Mouse (Mus musculus): ENCODE results near the gene Pacsin2.
"Not testable (repeated sequence)": the region's sequence is repeated elsewhere in the genome, so short reads cannot be mapped to it uniquely, and the experiment has no call there.

Pacsin2 gene

DNA sequence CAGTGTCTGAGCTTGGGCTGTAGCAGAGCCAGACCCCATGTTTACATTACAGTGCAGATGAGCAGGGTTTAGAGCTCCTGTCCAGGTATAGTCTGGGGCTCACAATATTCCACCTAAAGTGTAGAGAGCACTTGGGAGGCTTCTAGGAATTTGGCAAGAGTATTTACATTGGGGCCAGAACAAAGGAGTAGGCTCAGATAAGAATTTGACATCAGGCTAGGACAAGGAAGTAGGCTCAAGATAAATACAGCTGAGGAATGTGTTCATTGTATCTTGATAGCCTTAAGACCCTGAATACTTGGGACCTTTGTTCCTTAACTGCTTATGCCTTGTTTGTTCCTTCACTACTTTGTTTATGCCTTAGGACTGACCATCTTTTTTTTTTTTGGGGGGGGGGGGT lies 90.3 kb downstream of the Pacsin2 start:
- DNase-seq (ENCODE audit: low spot score in 2 of 2) = no peak

DNA sequence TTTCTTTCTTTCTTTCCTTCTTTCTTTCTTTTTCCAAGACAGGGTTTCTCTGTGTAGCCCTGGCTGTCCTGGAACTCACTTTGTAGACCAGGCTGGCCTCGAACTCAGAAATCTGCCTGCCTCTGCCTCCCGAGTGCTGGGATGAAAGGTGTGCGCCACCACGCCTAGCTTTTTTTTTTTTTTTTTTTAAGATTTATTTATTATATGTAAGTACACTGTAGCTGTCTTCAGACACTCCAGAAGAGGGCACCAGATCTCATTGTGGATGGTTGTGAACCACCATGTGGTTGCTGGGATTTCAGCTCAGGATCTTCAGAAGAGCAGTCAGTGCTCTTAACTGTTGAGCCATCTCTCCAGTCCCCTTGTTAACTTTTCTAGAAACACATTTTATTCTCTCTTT lies 95.7 kb downstream of the Pacsin2 start:
- not testable (repeated sequence) for DNase-seq (ENCODE audit: low spot score in 2 of 2)

DNA sequence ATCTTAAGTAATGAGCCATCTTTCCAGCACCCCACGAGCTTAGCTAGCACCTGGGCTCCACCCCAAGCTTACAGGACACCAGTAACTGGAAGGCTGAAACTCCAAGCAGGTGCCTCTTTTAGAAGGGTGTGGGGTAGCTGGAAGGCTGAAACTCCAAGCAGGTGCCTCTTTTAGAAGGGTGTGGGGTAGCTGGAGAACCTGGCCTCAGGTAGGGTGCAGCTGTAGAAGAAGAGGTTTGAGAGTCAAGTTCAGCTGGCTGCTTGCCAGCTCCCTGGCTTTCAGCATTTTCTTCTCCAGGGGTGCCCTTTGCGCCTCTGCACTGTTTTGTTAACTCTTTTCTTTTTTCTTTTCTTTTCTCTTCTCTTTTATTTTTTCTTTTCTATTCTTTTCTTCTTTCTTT lies 96.1 kb downstream of the Pacsin2 start:
- no peak for DNase-seq (ENCODE audit: low spot score in 2 of 2)

DNA sequence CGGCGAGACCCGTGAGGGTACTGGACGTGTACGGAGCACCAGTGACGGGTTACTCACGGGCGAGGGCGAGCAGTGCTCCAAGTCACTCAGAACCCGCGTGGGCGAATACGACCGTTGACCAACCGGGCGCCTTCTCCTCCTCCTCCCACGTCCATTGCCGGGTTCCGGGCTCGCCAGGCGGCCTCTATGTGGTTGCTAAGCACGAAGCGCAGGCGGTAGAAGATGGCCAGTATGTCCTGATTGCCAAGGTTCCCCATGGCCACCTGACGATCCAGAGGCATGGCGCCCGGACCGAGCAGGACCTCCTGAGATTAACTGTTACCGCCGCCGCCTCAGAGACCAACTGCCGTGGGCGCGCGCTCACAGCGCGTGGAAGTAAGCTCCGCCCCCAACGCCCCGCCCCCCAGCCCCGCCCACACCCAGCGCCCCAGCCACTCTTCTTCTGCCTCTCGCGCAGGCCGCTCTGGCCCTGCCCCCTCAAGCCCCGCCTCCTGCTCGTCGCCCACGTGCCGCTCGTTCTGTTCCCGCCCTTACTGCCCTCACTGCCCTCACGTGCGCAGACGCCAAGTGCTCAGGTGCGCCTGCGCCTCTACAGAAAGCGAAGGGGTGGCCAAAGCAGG lies 97.4 kb downstream of the Pacsin2 start:
- DNase-seq (ENCODE audit: low spot score in 2 of 2) = peak; percentile 42 to 54

DNA sequence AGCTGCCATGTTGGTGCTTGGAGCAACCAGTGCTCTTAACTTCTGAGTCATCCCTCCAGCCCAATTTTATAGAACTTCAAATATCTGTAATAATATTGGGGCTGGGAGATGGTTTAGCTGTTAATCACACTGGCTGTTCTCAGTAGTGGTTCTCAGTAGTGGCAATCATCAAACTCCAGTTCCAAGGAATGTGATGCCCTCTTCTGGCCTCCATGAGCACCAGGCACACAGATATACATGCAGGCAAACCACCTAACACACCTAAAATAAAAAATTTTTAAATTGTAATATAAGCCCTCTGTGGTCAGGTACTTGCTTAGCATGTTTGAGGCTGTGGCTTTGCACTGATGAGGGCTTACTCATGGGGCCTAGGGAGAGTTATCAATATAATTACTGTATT lies 98.7 kb downstream of the Pacsin2 start:
- no peak for DNase-seq (ENCODE audit: low spot score in 2 of 2)

DNA sequence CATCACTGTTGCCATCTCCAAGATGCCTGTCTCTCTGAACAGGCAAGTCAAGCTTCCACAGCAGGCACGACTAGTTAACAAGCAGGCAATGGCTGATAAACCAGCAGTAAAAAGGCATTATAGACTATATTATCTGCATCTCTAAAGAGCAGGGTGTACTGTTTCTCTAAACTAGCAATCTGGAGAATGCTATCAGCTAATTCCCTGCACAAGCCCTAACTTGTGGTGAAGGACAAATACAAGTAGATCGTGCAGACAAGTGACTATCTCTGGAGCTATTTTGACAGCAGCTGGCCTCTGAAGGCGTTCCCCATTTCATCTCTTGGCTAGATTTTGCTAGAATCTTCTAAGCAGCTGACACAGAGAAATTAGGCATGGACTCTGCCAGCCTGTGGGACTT lies 100.2 kb downstream of the Pacsin2 start:
- DNase-seq (ENCODE audit: low spot score in 2 of 2) = no peak

DNA sequence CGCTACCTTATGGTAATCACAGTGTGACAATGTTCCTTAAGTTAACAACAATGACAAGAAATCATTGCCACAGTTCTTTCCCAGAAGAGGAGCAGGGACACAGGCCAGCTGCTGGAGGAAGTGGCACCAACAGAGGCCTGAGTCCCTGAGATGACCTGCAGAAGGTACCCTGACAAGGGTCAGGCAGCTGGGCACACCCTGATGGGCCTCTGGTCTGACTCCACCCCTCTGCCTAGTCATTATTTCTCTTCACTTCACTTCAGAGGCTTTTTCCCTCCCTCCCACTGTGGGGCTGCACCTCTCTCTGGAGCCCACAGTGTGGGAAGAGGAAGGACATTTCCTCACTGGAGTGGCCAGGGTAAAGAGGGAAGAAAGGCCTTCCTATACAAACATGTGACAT lies 101.6 kb downstream of the Pacsin2 start:
- not testable (repeated sequence) for DNase-seq (ENCODE audit: low spot score in 2 of 2)

DNA sequence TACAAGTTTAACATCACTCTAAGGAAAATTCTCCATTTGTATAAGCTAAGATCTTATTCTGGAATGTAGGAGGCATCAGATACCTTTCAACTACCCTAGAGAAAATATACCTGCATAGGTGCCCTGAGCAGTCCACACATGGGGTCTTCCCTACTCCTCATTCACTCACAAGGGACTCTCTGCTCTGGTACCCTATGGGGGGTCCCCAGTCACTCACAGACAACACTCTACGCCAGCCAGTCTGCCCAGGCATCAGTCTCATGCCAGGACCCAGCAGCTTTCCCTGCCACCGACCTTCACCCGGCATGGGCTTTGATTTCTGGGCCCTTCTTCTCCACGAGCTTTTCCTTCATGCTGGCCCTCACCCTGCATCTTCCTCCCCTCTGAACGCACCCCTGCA lies 103.5 kb downstream of the Pacsin2 start:
- not testable (repeated sequence) for DNase-seq (ENCODE audit: low spot score in 2 of 2)

DNA sequence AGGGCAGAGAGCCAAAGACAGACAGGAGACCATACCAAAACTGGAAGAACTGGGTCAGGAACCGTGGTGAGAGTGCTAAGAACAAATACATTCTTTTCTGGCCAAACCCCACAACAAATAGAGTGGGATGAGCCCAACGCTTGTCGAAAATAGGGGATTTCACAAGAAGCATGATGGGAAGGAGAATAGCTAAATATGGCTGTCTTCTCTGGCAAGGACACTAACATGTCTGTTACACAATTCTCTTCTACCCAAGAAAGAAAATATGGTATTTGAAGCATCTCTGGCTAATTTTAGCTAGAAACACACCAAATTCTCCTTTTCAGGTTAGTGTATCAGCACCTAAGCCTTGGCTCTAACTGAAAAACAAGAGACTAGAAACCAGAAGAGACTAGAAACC lies 104.3 kb downstream of the Pacsin2 start:
- no peak for DNase-seq (ENCODE audit: low spot score in 2 of 2)

DNA sequence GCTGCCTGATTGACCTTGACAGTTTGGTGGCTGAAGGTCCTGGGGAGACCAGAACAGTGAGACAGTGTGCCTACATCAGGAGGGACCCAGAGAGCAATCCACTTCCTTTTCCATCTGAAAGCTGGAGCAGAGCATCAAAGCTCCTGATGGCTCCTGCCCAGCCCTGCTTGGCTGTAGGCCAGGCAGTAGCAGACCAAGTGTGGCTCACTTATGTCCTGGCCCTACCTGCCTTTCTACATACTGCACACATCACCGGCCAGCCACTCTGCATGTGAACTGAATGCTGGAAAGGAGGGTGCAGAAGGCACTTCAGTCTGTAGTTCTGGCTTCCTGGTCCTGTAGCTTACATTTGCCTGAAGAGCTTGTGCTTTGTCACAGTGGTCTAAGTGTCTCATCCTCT lies 105.9 kb downstream of the Pacsin2 start:
- DNase-seq (ENCODE audit: low spot score in 2 of 2) = no peak

DNA sequence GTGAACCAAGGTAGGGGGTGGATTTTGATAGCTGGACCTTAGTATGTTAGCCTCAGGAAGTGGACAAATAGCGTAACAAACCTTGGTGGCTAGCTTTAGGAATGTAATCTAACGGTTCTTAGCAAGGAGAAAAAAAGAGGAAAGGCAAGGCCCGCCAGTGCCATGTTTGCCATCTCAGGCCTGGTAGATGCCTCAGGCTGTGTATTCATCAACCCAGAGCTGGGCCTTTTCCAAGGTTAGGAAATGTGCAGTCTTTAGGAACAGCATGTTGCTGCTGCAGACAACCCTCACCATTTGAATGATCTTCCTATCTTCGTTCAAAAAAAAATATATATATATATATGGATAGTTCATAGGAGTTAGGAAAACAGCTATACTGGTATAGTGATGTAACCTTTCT lies 112.9 kb downstream of the Pacsin2 start:
- no peak for DNase-seq (ENCODE audit: low spot score in 2 of 2)

DNA sequence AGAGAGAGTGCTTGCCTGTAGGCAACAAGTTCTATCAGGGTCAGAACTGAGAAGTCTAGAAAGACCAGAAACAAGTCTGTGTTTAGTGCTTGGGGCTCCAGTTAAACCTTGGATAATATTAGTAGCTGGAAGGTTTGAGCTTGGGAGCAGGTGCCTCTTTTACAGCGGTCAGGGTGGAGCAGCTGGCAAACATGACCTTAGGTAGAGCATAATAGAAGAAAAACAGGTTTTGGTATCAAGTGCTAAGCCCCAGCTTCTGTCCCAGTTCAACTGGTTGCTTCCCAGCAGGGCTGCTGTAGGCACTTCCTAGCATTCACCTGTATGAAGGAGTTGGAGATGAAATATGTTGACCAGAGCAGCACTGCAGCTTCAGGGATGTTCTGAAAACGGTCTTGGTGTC lies 113.5 kb downstream of the Pacsin2 start:
- no peak for DNase-seq (ENCODE audit: low spot score in 2 of 2)

DNA sequence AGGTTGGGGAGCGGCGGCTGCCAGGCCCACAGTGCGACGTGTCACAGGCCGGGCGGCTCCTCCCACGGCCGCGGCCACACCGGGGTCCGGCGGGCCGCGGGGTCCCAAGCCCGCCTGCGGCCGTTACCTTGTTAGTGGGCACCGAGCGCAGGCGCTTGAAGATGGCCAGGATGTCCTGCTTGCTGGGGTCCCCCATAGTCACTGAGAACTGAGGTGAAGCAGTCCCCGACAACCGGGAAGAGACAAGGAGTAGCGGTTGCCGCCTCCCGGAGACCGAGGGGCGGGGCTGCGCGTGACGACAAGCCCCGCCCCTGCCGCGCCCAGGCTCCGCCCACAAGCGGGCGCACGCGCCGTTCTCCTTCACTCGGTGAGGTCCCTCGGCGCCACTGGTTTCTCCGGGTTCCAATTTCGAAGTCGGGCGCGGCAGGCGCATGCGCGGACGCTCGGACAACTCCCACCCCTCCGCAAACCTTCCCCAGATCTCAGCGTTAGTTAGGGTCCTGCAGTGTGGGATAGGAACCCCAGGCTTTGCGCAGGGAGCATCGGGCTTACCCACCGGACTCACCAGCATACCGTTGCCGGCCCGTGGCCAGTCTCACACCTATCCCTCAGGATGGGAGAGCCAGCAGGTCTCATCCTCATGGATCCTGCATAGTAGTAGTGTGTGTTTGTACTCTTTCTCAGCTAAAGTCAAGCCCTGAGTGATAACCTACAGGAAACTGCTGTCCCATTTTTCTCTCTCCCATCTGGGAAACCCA lies 114.3 kb downstream of the Pacsin2 start, which contains the start of gene Arfgap3:
Gene Arfgap3, minus strand, starts transcription at position 294 of the 758 bp plus-strand sequence.
- peak; percentile 91 to 92 for DNase-seq (ENCODE audit: low spot score in 2 of 2)

DNA sequence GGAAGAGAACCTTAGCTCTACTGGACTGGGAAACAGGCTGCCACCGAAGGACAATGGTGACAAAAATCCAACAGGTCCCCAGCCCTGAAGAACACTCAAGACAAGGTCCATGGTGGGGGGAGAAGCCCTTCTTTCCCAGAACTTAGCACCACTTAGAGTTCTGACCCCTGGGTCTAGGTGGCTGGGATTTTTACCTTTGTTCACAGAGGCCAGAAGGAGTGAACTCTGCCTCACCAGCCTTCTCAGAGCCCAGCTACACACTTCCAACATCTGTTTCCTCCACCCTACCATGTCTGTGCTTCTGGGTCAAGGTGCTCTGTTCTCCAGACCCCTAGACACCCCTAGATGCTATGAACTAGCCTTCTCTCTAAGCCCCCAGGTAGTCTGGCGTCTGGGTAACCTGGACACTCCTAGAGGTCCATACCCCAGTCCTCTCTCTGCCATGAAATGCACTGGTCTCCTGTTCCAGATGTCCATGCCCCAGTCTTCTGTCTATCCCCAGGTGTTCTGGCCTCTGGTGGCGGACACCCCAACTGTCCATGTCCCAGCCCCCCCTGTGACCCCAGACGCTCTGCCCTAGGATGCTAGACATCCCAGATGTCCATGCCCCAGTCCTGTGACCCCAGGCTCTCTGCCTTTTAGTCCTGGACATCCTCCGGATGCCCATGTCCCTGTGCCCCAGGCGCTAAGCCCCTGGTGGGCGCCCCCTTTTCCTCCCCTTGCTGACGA lies 115.0 kb downstream of the Pacsin2 start:
- DNase-seq (ENCODE audit: low spot score in 2 of 2) = no peak

DNA sequence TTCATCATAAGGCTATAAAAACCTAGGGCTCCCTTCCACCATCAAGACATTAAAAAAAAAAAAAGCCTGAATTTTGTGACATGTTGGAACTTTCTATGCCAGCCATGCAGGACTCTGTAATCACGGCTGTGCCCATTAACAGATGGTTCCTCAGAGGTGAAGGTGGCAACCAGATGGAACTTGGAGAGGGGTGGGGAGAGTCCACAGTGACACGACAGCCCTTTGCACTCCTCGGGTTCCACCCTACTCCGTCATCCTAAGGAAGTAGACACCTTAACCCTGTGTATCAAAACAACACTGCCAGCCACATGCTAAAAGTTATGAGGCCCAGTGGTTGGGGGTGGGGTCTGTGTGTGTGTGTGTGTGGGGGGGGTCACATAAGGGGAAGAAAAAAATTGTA lies 115.7 kb downstream of the Pacsin2 start:
- no peak for DNase-seq (ENCODE audit: low spot score in 2 of 2)

DNA sequence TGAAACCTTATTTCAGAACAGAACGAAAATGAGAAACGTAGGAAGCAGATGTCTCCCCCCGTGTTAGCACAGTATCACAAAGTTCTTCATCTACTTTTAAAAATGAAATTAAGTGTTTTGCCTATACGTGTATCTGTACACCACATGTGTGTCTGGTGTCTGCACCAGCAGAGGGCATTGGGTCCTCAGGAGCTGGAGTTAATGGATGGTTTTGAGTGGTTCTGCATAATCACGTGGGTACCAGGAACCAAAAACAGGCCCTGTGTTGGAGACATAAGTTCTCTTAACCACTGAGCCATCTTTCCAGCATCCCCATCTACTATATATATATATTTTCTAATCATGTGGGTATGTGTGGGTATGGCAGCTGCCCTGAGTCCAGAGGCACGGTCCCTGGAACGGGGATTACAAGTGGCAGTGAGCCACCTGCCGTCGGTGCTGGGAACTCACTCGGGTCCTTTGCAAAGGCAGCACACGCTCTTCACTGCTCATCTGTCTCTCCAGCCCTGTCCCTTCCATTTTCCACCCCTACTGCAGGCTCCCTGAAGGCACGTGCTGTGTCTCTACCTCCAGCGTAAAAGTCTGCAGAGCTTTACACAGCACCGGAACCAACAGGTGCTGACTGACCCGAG lies 118.4 kb downstream of the Pacsin2 start:
- no peak for DNase-seq (ENCODE audit: low spot score in 2 of 2)

DNA sequence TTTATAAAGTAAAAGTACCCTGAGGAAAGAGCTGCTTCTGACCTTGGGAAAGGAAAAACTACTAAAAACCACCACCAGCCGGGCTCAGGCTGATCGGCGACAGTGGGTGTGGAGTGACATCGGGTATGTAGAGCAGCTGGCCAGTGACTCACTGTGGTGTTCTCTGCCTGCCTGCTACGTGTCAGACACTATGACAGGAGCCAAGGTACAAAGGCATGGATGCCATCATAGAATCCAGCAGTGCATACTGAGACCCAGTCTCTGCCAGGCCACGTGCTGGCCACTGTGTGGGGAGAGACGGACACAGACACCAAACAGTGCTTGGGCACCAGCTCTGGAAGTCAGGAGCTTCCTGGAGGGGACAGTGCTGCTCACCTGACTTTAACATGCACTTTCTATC lies 119.5 kb downstream of the Pacsin2 start:
- DNase-seq (ENCODE audit: low spot score in 2 of 2) = peak; percentile 45 to 54

DNA sequence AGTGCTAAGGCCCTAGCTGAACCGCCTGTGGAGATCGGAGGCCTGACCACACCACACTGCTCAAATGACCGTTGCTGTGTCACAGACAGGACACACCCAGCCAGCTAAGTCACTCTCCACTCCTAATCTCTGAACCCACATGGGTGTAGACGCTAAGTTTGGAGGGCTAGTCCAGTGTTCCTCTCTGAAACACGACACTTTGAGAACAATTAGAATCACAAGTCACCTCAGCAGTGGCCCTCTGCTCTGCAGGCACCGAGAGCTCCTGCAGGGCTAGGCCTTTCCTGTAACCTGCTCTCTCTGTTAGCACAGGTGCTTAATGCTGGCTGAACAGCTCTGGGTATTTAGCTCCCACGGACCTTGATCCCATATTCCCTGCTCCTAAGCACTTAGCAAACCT lies 120.2 kb downstream of the Pacsin2 start:
- no peak for DNase-seq (ENCODE audit: low spot score in 2 of 2)

DNA sequence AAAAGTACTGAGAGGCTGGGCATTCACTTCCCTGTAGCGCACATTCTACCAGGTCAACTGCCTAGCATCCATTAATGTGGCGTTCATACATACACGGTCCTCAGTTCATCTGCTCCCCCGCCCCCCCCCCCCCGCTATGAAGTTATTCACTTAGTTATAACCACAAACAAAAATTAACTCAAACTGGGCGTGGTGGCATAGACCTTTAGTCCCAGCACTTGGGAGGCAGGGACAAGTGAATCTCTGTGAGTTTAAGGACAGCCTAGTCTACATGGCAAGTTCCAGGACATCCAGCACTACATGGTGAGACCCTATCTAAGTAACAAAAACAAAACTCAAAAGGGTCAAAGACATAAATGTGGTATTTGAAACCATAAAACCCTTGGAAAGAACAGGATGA lies 125.5 kb downstream of the Pacsin2 start:
- no peak for DNase-seq (ENCODE audit: low spot score in 2 of 2)

DNA sequence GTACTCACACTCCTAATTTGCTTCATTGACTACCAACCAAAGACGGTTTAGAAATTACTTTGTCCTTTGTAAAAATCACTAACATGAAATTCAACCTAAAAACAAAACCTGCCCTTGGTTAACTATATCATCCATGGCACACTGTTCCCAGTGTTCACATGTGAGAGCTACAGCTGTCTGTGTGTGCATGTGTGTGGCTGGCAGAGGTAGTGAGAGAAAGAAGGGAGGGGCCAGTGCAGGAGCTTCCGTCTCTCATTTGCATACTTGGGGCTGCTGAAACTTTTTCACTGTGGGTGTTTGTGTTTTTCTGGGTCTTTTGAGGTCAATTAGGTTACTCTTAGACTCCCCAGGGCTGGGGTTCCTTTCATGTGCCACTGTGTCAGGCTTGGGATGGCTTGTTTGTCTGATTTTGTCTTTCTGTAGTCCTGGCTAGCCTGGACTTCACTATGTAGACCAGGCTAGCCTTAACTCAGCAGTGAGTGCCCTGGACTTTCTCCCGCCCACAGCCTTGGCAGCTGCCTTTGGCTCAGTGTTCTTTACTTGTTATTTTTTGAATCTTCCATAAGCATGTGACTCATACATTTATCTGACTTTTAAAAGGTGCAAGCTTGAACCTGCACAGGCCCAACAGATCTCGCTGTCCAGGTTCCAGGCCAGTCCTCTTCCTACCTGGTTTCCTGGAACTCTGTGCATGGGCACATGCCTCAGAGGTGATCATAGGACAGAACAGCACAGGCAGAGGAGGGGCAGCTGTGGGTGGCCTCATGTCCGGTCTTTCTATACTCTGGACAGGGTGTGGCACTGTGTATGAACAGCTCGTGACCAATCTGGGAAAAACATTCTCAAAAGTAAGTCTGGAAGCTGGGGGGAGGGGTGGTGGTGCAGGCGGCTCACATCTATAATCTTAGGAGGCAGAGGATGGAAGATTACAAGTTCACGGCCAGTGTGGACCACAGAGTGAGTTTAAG lies 126.2 kb downstream of the Pacsin2 start:
- no peak for DNase-seq (ENCODE audit: low spot score in 2 of 2)

DNA sequence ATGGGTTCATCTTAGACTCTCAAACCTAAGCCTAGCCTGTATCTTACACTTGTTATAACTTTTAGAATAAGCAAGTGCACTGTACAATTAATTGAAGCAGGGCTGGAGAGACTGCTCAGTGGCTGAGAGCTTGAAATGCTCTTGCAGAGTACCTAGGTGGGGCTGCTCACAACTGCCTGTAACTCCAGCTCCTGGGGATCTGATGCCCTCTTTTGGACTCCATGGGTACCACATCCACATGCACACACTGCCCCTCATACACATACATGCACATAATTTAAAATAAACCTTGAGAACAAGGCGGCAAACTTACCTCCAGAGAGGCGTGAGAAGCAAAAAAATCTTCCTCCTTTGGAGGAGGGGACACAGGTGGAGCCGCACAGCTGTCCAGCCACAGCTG lies 132.0 kb downstream of the Pacsin2 start:
- DNase-seq (ENCODE audit: low spot score in 2 of 2) = no peak

Measured in right cerebral cortex, postnatal 36 days (tissue).